Mouse (Mus musculus) mesoderm, embryonic 11.5 days (tissue): Measurements from ENCODE around the gene Tm9sf4.

Experiments used
- DNase-seq: peaks from one replicate; pipeline ENCODE4 v3.0.0-alpha.2; 2012; ENCODE audit warnings: low read depth, low spot score

The Tm9sf4 gene

GRCm38 (mm10) chr2:153259030-153259863 is 98.1 kb downstream of the Tm9sf4 start:
- no peak for DNase-seq
